Mouse (Mus musculus) c-Kit-positive CD71-negative TER-119-negative erythroid progenitor cells, embryonic 14.5 days (primary cell): ENCODE results near the gene Serpina6.

ENCODE experiments used
- DNase-seq: peaks from one replicate; pipeline ENCODE4 v3.0.0-alpha.2; 2013; ENCODE audit warnings: low read depth

The Serpina6 gene

GRCm38 (mm10) chr12:103655123-103656044 is 1.6 kb downstream of the Serpina6 start:
- no peak for DNase-seq

- no peak for DNase-seq
Measured at GRCm38 (mm10) chr12:103653836-103654235, 3.2 kb downstream of the Serpina6 start.

- DNase-seq = no peak
Measured at GRCm38 (mm10) chr12:103646314-103646713, 10.7 kb downstream of the Serpina6 start.

GRCm38 (mm10) chr12:103644601-103645000 is 12.4 kb downstream of the Serpina6 start:
- no peak for DNase-seq

- no peak for DNase-seq
Measured at GRCm38 (mm10) chr12:103643818-103644217, 13.2 kb downstream of the Serpina6 start.

GRCm38 (mm10) chr12:103643336-103643735 is 13.7 kb downstream of the Serpina6 start:
- peak; percentile 61 for DNase-seq

- no peak for DNase-seq
Measured at GRCm38 (mm10) chr12:103635846-103636245, 21.2 kb downstream of the Serpina6 start.

GRCm38 (mm10) chr12:103634430-103634829 is 22.6 kb downstream of the Serpina6 start:
- no peak for DNase-seq

- DNase-seq = no peak
Measured at GRCm38 (mm10) chr12:103631203-103631612, 25.8 kb downstream of the Serpina6 start, which contains the start of gene Serpina10. Serpina10 (minus strand) TSS chr12:103631444.

GRCm38 (mm10) chr12:103616860-103617261 is 40.2 kb downstream of the Serpina6 start:
- DNase-seq = peak; percentile 4

- DNase-seq = no peak
Measured at GRCm38 (mm10) chr12:103615734-103616133, 41.3 kb downstream of the Serpina6 start.

GRCm38 (mm10) chr12:103615141-103615540 is 41.9 kb downstream of the Serpina6 start:
- no peak for DNase-seq

GRCm38 (mm10) chr12:103601839-103602238 is 55.2 kb downstream of the Serpina6 start:
- DNase-seq = no peak

GRCm38 (mm10) chr12:103600364-103600763 is 56.6 kb downstream of the Serpina6 start:
- no peak for DNase-seq

GRCm38 (mm10) chr12:103598411-103598810 is 58.6 kb downstream of the Serpina6 start:
- no peak for DNase-seq
